Mouse (Mus musculus): Measurements from ENCODE around the gene Skida1.

DNA sequence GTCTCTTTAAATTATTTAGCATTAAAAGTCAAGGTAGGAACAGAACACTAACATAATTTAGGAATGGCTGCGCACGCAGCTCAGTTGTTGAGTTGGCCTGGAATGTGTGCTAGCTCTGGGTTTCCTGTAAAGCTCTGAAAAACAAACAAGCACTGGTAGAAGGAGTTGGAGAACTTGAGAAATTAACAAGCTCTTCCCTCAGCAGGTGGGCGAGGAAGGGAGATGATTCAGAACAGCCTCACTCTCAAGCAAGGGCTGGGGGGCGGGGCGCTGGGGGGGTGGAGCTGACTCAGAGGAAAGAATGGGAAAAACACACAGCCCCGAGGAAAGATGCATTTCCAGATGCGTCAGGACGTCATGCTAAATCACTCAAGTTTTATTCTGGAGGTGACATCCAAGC lies 43.7 kb downstream of the Skida1 start:
- TF ChIP-seq CTCF (IDR thresholded peaks at IDR 0.05) = no peak
- TF ChIP-seq POLR2A (IDR thresholded peaks at IDR 0.05; ENCODE audit: insufficient read depth, low read depth, low read length) = no peak

All from heart, adult 2 months (tissue).